ENCODE assay signal across 11 mouse cellular contexts in genomic region chr10:76798751-76799585, GRCm38 (mm10).
DNase-seq lines count a peak whose midpoint lies in the region; TF ChIP-seq lines count a peak whose summit lies in the region.
"Had no signal": no experiment of that assay in that cellular context is flagged by ENCODE, and none has a peak within 500 bp of the region (broad histone marks: within the 10 kb centered on the region; RNA-seq: fewer than 3 reads in every experiment).

No protein-coding gene starts in this region.

- TF ChIP-seq POLR2A in lung, adult 2 months (IDR thresholded peaks at IDR 0.05; ENCODE audit: borderline replicate concordance, extremely low read depth, low read depth, low read length): no peak

- 47% methylated on average over 17 of the region's 17 CpGs for WGBS in lung, adult 2 months
- WGBS in macrophage (ENCODE audit: missing documents): 23% methylated on average over 16 of the region's 17 CpGs

- no peaks in the 10 kb centered on the region for H3K79me2 ChIP-seq in macrophage (ENCODE audit: inconsistent target)

- no peak for DNase-seq in lung, adult 2 months
- DNase-seq in lung, postnatal 14 days: no peak
- peak; percentile 40 for DNase-seq in brain, adult 2 months (ENCODE audit: low read depth, low spot score)
- DNase-seq in thymus, postnatal 14 days: peak; percentile 54
- no peak for DNase-seq in left cerebral cortex, adult 8-10 months (ENCODE audit: low spot score in 2 of 2)
- no peak for DNase-seq in left cerebral cortex, adult 9 months (ENCODE audit: low spot score in 2 of 2)
- DNase-seq in embryo, embryonic 11 days: no peak
- DNase-seq: gastrocnemius, postnatal 25 days; liver, postnatal 0 days had no signal

- no peaks in the 10 kb centered on the region for H3K36me3 ChIP-seq in macrophage (ENCODE audit: inconsistent target)
- H3K36me3 ChIP-seq: embryonic facial prominence, embryonic 15.5 days had no signal

- no peaks in the 10 kb centered on the region; the same call in 1 of the 2 replicates for H3K4me1 ChIP-seq in lung, adult 2 months (ENCODE audit: control insufficient read depth, insufficient read depth, low read length)

- peak overlapping the region; percentile 14 for H3K4me3 ChIP-seq in lung, adult 2 months (replicated peaks; ENCODE audit: extremely low read depth, low read depth, low read length)
- H3K4me3 ChIP-seq in macrophage (ENCODE audit: inconsistent target): peak overlapping the region; percentile 8; the same call in 1 of the 2 replicates
- H3K4me3 ChIP-seq: embryonic facial prominence, embryonic 15.5 days had no signal

- H3K27ac ChIP-seq in macrophage: no peak overlapping the region
- H3K27ac ChIP-seq: embryonic facial prominence, embryonic 15.5 days had no signal

- no peak for TF ChIP-seq CTCF in lung, adult 2 months (IDR thresholded peaks at IDR 0.05; ENCODE audit: insufficient read depth, low read length)

Comparison
In these comparisons a context has a peak if more than half of its experiments do, and no peak if none do; other contexts are left out.
1. DNase-seq: peak in brain, adult 2 months (single experiment) and thymus, postnatal 14 days (single experiment); none in lung, adult 2 months (single experiment), lung, postnatal 14 days (single experiment), left cerebral cortex, adult 8-10 months (0 of 2), left cerebral cortex, adult 9 months (0 of 2) and embryo, embryonic 11 days (single experiment).